Mouse (Mus musculus): ENCODE data around the gene Ap2a1.

GRCm38 (mm10) chr7:44855036-44855435 lies 74.3 kb downstream of the Ap2a1 start:
- TF ChIP-seq CTCF (IDR thresholded peaks at IDR 0.05; ENCODE audit: extremely low read depth, insufficient read depth, insufficient read length, insufficient replicate concordance), result no peak
- TF ChIP-seq POLR2A (IDR thresholded peaks at IDR 0.05; ENCODE audit: low read depth, low read length), result no peak
